Mouse (Mus musculus): Measurements from ENCODE around the gene Dlg2. TPM values are rescaled to one million over a fixed set of nuclear protein-coding genes. Genes with fewer than 3 reads are reported as not detected.

The Dlg2 gene
- polyA plus RNA-seq, 1 experiment from 2014 or later = 15.5 TPM

DNA sequence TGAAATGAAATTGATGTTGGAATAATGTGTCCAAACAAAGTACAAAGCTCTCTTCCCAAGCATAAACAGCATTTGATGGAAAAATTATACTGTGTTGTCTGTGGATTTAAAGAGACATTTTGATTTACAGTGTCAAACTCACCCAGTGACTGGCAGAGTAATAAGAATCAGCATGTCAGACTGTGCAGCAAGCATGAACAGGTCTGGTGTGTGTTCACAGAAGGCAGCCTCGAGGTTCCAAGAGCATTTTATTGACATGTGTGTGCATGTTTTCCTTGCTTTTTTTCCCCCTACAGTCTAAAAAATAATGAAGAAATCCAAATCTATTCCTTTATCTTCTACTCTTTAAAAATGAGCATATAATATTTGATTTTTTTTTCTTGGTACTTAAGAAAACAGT, 1924.1 kb downstream of the Dlg2 start:
- Histone ChIP-seq H3K27me3 (no peaks in the 10 kb centered on the region), H3K27ac (no peak overlapping the region), H3K4me2 (no peak overlapping the region), H3K9ac (no peak overlapping the region), H3K9me3 (no peaks in the 10 kb centered on the region), H3K36me3 (no peaks in the 10 kb centered on the region), H3K4me1 (peaks cover 9% of the 10 kb centered on the region; the same call in 1 of the 2 replicates), H3K4me3 (no peak overlapping the region)
- no peak for ATAC-seq (ENCODE audit: insufficient number of reproducible peaks, insufficient read depth, low FRiP score, low TSS enrichment, low read depth)
- 46% methylated on average over 1 of the region's 1 CpGs for WGBS

DNA sequence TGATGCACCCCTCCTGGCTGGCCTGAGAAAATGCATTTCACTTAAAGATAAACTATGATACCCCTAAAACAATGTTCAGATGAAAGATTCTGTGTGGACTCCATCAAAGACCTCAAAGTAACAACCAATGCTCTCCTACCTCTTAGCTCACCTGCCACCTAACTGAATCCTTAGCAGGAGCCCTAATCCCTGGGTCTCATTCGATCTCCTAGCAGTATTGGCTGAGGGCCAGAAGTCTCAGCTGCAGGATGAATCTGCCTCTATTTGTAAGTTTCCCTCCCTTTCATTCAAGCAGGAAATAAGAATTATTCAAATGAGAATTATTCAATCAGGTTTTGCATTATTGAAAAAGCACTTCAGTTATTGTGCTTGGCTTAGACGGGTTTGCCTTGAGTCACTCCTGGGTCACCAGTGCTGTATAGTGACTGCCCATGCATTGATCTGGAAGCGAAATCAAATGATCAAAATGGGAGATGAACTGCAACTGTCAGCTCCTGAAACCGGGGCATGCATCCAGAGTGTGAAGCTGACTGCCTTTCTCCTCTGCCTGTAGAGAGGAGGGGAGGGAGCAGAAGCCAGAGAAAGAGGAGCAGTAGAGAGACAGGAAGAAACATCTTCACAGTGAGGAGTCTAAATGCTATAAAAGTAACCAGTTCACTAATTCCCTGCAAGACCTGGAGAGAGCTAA, 1924.7 kb downstream of the Dlg2 start:
- Histone ChIP-seq H3K9me3 (no peaks in the 10 kb centered on the region), H3K4me3 (no peak overlapping the region), H3K27me3 (no peaks in the 10 kb centered on the region), H3K4me1 (peaks cover 9% of the 10 kb centered on the region; the same call in 1 of the 2 replicates), H3K4me2 (no peak overlapping the region), H3K9ac (no peak overlapping the region), H3K27ac (0 out of 2 replicates have a peak overlapping the region, but pooled peaks have one; percentile 9), H3K36me3 (no peaks in the 10 kb centered on the region)
- 56% methylated on average over 4 of the region's 4 CpGs for WGBS
- no peak for ATAC-seq (ENCODE audit: insufficient number of reproducible peaks, insufficient read depth, low FRiP score, low TSS enrichment, low read depth)

DNA sequence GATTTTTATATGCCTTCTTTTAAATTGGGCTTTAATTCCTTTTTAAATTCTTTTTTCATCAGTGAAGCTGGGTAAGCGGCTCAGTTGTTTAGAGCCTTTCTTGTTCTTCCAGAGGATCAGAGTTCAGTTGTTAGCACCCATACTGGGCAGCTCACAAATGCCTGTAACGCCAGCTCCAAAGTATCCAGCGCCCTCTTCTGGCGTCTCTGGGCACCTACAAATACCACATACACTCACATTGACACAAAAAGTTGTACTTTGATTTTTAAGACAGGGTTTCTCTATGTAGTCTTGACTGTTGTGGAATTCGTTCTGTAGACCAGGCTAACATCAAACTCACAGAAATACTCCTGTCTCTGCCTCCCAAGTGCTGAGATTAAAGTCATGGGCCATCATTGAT, 1932.0 kb downstream of the Dlg2 start:
- peaks cover 7% of the 10 kb centered on the region; the same call in 1 of the 2 replicates for H3K4me1 ChIP-seq
- H3K4me3 ChIP-seq = no peak overlapping the region
- no peaks in the 10 kb centered on the region for H3K27me3 ChIP-seq
- no peak overlapping the region for H3K4me2 ChIP-seq
- H3K9ac ChIP-seq = no peak overlapping the region
- no peak overlapping the region for H3K27ac ChIP-seq
- ATAC-seq (ENCODE audit: insufficient number of reproducible peaks, insufficient read depth, low FRiP score, low TSS enrichment, low read depth) = no peak
- no peaks in the 10 kb centered on the region for H3K9me3 ChIP-seq
- WGBS = 65% methylated on average over 5 of the region's 5 CpGs
- H3K36me3 ChIP-seq = no peaks in the 10 kb centered on the region

DNA sequence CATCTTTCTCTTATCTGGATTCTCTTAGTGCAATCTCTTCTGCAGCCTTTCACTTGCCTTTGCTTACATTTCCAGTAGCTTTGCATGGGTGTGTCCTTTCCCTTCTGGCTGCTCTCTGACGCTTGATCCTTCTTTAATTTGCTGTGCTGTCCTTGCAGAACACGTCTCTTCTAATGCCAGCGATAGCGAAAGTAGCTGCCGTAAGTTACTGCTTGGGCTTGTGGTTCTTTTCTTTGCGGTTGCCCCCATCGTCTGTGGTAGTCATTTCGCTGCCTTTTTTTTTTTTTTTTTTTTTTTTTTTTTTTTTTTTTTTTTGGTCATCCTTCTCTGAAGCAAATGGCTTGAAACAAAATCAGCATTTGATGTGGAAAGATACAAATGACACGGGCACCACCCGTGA, 1944.0 kb downstream of the Dlg2 start:
- Histone ChIP-seq H3K4me2 (peak overlapping the region; percentile 21; the same call in 1 of the 2 replicates), H3K9ac (no peak overlapping the region), H3K27ac (no peak overlapping the region), H3K9me3 (no peaks in the 10 kb centered on the region), H3K27me3 (no peaks in the 10 kb centered on the region), H3K4me3 (no peak overlapping the region), H3K36me3 (no peaks in the 10 kb centered on the region), H3K4me1 (peaks cover 4% of the 10 kb centered on the region)
- ATAC-seq (ENCODE audit: insufficient number of reproducible peaks, insufficient read depth, low FRiP score, low TSS enrichment, low read depth) = no peak
- WGBS = 62% methylated on average over 10 of the region's 10 CpGs

- Histone ChIP-seq H3K4me3 (no peak overlapping the region), H3K27ac (no peak overlapping the region), H3K4me1 (peaks cover 8% of the 10 kb centered on the region; the same call in 1 of the 2 replicates), H3K27me3 (no peaks in the 10 kb centered on the region), H3K36me3 (no peaks in the 10 kb centered on the region), H3K4me2 (no peak overlapping the region), H3K9me3 (no peaks in the 10 kb centered on the region), H3K9ac (no peak overlapping the region)
- ATAC-seq (ENCODE audit: insufficient number of reproducible peaks, insufficient read depth, low FRiP score, low TSS enrichment, low read depth) = no peak
- 92% methylated on average over 3 of the region's 3 CpGs for WGBS
Observed at GRCm38 (mm10) chr7:92423017-92423416, 1946.5 kb downstream of the Dlg2 start.

DNA sequence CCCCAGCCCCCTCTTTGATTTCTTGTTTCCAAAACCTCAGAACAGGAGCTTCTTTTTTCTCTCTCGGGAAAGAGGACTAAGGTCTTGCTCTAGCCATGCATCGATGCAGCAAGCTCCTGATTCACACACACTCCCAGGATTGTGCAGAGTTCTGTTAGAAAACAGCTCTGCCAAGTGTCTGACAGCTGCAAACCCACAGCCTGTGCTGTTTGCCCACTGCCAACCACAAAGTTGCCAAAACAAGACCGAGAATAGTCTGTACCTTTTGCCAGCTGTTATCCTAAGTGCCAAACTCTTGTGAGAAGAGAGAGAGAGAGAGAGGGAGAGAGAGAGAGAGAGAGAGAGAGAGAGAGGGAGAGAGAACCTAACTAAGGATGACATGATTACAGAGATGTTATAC, 1948.2 kb downstream of the Dlg2 start:
- ATAC-seq (ENCODE audit: insufficient number of reproducible peaks, insufficient read depth, low FRiP score, low TSS enrichment, low read depth) = no peak

GRCm38 (mm10) chr7:92427280-92427679, 1950.8 kb downstream of the Dlg2 start:
- Histone ChIP-seq H3K4me1 (peaks cover 10% of the 10 kb centered on the region), H3K27me3 (no peaks in the 10 kb centered on the region), H3K9ac (no peak overlapping the region), H3K27ac (peak overlapping the region; percentile 22; the same call in 1 of the 2 replicates), H3K4me2 (no peak overlapping the region), H3K4me3 (no peak overlapping the region), H3K9me3 (no peaks in the 10 kb centered on the region), H3K36me3 (no peaks in the 10 kb centered on the region)
- no peak for ATAC-seq (ENCODE audit: insufficient number of reproducible peaks, insufficient read depth, low FRiP score, low TSS enrichment, low read depth)
- 73% methylated on average over 4 of the region's 4 CpGs for WGBS

More for the DNA sequence above, 1948.2 kb downstream of the Dlg2 start:
- H3K4me2 ChIP-seq = no peak overlapping the region
- H3K4me1 ChIP-seq = peaks cover 14% of the 10 kb centered on the region
- H3K27me3 ChIP-seq = no peaks in the 10 kb centered on the region
- H3K36me3 ChIP-seq = no peaks in the 10 kb centered on the region
- 68% methylated on average over 3 of the region's 3 CpGs for WGBS
- H3K27ac ChIP-seq = no peak overlapping the region
- H3K9ac ChIP-seq = no peak overlapping the region
- no peak overlapping the region for H3K4me3 ChIP-seq
- no peaks in the 10 kb centered on the region for H3K9me3 ChIP-seq

- Histone ChIP-seq H3K9me3 (no peaks in the 10 kb centered on the region), H3K4me3 (no peak overlapping the region), H3K36me3 (no peaks in the 10 kb centered on the region), H3K9ac (no peak overlapping the region), H3K4me1 (peaks cover 10% of the 10 kb centered on the region), H3K27me3 (no peaks in the 10 kb centered on the region), H3K27ac (0 out of 2 replicates have a peak overlapping the region, but pooled peaks have one; percentile 7), H3K4me2 (no peak overlapping the region)
- ATAC-seq (ENCODE audit: insufficient number of reproducible peaks, insufficient read depth, low FRiP score, low TSS enrichment, low read depth) = no peak
- 71% methylated on average over 5 of the region's 5 CpGs for WGBS
Observed at GRCm38 (mm10) chr7:92428629-92429028, 1952.2 kb downstream of the Dlg2 start.

- H3K9me3 ChIP-seq = 0 out of 2 replicates have a peak, but pooled peaks cover 3% of the 10 kb centered on the region
- H3K27me3 ChIP-seq = no peaks in the 10 kb centered on the region
- WGBS = 57% methylated on average over 2 of the region's 2 CpGs
- no peak overlapping the region for H3K4me2 ChIP-seq
- no peak overlapping the region for H3K9ac ChIP-seq
- no peak for ATAC-seq (ENCODE audit: insufficient number of reproducible peaks, insufficient read depth, low FRiP score, low TSS enrichment, low read depth)
- H3K36me3 ChIP-seq = no peaks in the 10 kb centered on the region
- H3K4me3 ChIP-seq = no peak overlapping the region
- no peak overlapping the region for H3K27ac ChIP-seq
- peaks cover 10% of the 10 kb centered on the region for H3K4me1 ChIP-seq
Observed at GRCm38 (mm10) chr7:92430254-92430653, 1953.8 kb downstream of the Dlg2 start.

DNA sequence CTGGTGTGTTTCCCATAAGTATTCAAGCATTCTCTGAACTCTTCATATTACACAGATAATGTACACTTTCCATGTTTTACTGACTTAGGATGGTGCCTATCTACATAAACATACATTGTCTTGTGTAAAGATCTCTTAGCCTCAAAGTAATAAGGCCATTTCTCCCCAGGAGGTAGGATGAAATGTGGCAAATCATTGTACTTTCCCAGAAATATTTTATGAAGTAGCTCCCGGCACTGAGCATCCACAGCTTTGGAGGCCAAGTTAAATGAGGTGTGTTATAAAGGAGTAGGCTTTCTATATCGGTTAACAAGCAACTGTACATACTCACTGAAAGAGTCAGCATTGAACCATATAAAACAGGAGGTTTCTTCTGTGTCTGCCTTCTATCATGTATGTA, 1960.7 kb downstream of the Dlg2 start:
- WGBS = 93% methylated on average over 2 of the region's 2 CpGs
- Histone ChIP-seq H3K27me3 (no peaks in the 10 kb centered on the region), H3K9me3 (0 out of 2 replicates have a peak, but pooled peaks cover 3% of the 10 kb centered on the region), H3K4me2 (no peak overlapping the region), H3K4me3 (no peak overlapping the region), H3K27ac (no peak overlapping the region), H3K36me3 (no peaks in the 10 kb centered on the region), H3K9ac (no peak overlapping the region), H3K4me1 (no peaks in the 10 kb centered on the region)
- no peak for ATAC-seq (ENCODE audit: insufficient number of reproducible peaks, insufficient read depth, low FRiP score, low TSS enrichment, low read depth)

DNA sequence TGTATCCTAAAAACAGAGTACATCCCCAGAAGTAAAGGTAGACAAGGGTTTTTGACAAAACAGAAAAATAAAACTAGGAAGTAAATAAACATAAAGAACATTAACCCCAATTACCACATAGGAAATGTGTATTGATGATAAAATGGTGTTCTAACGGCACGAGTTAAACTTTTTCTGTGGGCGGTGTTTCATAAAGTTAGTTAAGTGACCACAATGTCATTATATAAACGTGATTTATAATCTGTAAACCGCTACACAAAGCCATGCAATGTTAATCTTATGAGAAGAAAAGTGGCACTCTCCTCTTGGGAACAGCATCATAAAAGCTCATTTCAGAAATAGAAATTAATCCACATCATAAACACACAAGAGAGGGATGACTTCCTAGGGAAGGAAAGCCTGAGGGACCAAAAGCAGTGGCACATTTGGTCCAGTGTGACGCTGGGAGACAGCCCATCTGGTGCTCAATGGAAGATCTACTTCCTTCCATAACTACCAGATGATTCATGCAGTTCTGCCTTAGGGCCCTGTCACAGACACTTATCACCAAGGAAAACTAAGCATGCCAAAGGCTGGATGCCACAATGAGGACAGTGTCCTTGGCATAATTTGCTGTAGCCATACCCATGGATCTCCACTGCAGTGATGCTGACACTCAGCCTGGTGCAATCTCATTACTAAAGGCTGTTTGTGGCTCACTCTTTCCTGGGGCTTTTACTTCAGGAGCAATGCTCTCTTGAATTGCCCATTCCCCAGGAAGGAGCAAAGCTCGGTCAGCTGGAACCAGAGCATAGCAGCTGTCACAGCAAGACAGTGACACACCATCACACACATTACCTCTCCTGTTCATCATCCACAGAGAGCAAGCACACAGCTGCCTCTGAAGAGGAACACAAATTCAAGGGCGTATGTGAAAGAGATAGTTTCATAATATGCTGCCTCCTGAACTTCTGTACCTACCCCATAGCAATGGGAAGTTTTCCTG, 1963.3 kb downstream of the Dlg2 start:
- H3K9me3 ChIP-seq = 0 out of 2 replicates have a peak, but pooled peaks cover 3% of the 10 kb centered on the region
- WGBS = 82% methylated on average over 8 of the region's 8 CpGs
- H3K4me2 ChIP-seq = no peak overlapping the region
- no peaks in the 10 kb centered on the region for H3K4me1 ChIP-seq
- no peak overlapping the region for H3K4me3 ChIP-seq
- no peak overlapping the region for H3K27ac ChIP-seq
- H3K27me3 ChIP-seq = no peaks in the 10 kb centered on the region
- H3K9ac ChIP-seq = no peak overlapping the region
- H3K36me3 ChIP-seq = no peaks in the 10 kb centered on the region
- ATAC-seq (ENCODE audit: insufficient number of reproducible peaks, insufficient read depth, low FRiP score, low TSS enrichment, low read depth) = no peak

Data from embryonic facial prominence, embryonic 13.5 days (tissue).